Mouse (Mus musculus): ENCODE data around the gene Rrad. TPM values are rescaled to one million over a fixed set of nuclear protein-coding genes. Genes with fewer than 3 reads are reported as not detected.
"Not testable (repeated sequence)": the region's sequence is repeated elsewhere in the genome, so short reads cannot be mapped to it uniquely, and the experiment has no call there.

Rrad gene
- polyA plus RNA-seq (2012; rRNA removed): 21.4 and 22.5 TPM in 2 replicates
- polyA plus RNA-seq (2014; fragmentation: Nextera tagmentation; extraction: Ambion mirVana): 27.3 and 32.4 TPM in 2 replicates

DNA sequence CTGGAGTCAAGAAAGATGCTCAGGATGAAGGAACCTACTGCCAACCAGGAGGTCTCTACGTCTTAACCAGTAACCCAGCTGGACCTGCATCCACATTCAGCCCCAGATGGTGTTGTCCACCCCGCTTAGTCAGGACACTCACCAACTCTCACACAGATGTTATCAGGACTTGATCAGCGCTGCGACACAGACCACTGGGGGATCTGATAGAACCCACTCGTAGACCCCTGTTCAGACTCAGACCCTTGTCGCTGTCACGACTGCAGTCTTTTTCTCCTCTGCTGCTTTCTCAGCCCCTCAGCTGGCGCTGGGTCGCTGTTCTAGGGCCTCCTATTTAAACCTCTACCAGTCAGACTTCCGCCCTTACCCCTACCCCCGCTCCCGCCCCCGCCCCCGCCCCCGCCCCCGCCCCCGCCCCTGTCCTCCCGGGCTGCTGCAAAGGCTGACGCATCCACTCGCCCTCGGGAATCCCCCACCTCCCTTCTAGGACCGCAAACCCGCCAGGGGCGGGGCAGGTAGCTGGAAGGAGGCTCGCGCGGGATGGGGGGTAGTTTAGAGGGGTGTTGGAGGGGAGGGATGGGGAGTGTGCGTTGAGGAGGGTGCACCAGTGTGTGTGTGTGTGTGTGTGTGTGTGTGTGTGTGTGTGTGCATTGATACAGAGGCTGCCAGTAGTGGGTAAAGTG lies at the start of gene Rrad:
Gene Rrad, minus strand, starts transcription at position 347 of the 683 bp plus-strand sequence.
- peak; percentile 72 for ATAC-seq (ENCODE audit: low FRiP score, low read depth)

DNA sequence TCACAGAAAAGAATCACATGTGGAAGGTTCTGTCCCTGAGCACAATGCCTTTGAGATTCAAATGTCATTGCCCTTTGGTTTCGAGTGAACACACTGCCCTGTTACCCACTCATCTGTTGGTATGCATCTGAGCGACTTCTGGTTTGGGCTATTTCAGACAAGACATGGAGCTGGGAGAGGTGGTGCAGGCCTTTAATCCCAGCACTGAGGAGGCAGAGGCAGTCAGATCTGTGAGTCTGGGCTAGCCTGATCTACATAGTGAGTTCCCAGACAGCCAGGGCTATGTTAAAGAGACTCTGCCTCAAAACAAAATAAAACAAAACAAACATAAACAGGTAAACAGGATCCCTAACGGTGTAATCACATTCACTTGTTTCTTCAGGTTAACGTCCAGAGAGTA lies 24.5 kb upstream of the Rrad start:
- no peaks in the 10 kb centered on the region for H3K27me3 ChIP-seq (ENCODE audit: control insufficient read depth, insufficient read depth, low read length)
- ATAC-seq (ENCODE audit: low FRiP score, low read depth) (no peak), DNase-seq (ENCODE audit: low spot score) (no peak)
- no peak for TF ChIP-seq POLR2A (IDR thresholded peaks at IDR 0.05; ENCODE audit: borderline replicate concordance, extremely low read depth, insufficient read depth, insufficient read length)
- no peak overlapping the region for H3K4me3 ChIP-seq (replicated peaks; ENCODE audit: low read length)
- H3K4me2 ChIP-seq (replicated peaks; ENCODE audit: low read depth, low read length, severe bottlenecking): no peak overlapping the region
- no peak overlapping the region for H3K27ac ChIP-seq (replicated peaks; ENCODE audit: low read depth, low read length)
- H3K36me3 ChIP-seq (ENCODE audit: control insufficient read depth, insufficient read depth, low read length): no peaks in the 10 kb centered on the region
- no peak overlapping the region for H3K9ac ChIP-seq (ENCODE audit: low read depth, low read length, severe bottlenecking)
- H3K4me1 ChIP-seq (ENCODE audit: control insufficient read depth, insufficient read depth, low read length): no peaks in the 10 kb centered on the region
- 66% methylated on average over 4 of the region's 4 CpGs for WGBS
- H3K9me3 ChIP-seq (ENCODE audit: control insufficient read depth, low read length): no peaks in the 10 kb centered on the region

More for the DNA sequence above, at the start of gene Rrad:
- peak; percentile 57 for DNase-seq (ENCODE audit: low spot score)
- no peaks in the 10 kb centered on the region for H3K9me3 ChIP-seq (ENCODE audit: control insufficient read depth, low read length)
- peaks cover 6% of the 10 kb centered on the region; the same call in 1 of the 2 replicates for H3K27me3 ChIP-seq (ENCODE audit: control insufficient read depth, insufficient read depth, low read length)
- H3K4me1 ChIP-seq (ENCODE audit: control insufficient read depth, insufficient read depth, low read length): peaks cover 22% of the 10 kb centered on the region; the same call in 1 of the 2 replicates
- H3K4me2 ChIP-seq (replicated peaks; ENCODE audit: low read depth, low read length, severe bottlenecking): peak within 1 kb of the TSS; percentile 69
- 0 out of 2 replicates have a peak, but pooled peaks cover 4% of the 10 kb centered on the region for H3K36me3 ChIP-seq (ENCODE audit: control insufficient read depth, insufficient read depth, low read length)
- peak within 1 kb of the TSS; percentile 41 for H3K4me3 ChIP-seq (replicated peaks; ENCODE audit: low read length)
- WGBS: 2% methylated on average over 24 of the region's 28 CpGs
- peak within 1 kb of the TSS; percentile 50 for H3K9ac ChIP-seq (ENCODE audit: low read depth, low read length, severe bottlenecking)
- TF ChIP-seq POLR2A (IDR thresholded peaks at IDR 0.05; ENCODE audit: borderline replicate concordance, extremely low read depth, insufficient read depth, insufficient read length): no peak
- 0 out of 2 replicates have a peak within 1 kb of the TSS, but pooled peaks have one; percentile 38 for H3K27ac ChIP-seq (replicated peaks; ENCODE audit: low read depth, low read length)

DNA sequence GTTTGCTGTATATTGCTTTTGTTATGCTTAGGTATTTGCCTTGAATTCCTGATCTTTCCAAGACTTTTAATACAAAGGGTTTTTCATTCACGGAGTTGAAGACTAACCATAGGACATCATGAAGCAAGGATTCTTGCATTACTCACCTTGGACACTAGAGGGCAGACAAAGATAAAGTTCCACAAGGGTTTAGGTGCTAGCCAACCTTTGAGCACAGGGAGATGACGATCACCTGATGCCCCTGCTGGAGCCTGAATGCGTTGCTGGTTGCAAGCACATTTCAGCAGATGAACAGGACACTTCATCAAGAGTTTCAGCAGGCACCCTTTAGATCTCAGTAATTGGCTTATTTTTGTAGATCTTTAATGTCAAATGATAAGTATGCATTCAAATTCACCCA lies 23.9 kb upstream of the Rrad start:
- Histone ChIP-seq H3K9ac (ENCODE audit: low read depth, low read length, severe bottlenecking) (no peak overlapping the region), H3K4me3 (replicated peaks; ENCODE audit: low read length) (no peak overlapping the region), H3K27me3 (ENCODE audit: control insufficient read depth, insufficient read depth, low read length) (no peaks in the 10 kb centered on the region), H3K36me3 (ENCODE audit: control insufficient read depth, insufficient read depth, low read length) (no peaks in the 10 kb centered on the region), H3K4me2 (replicated peaks; ENCODE audit: low read depth, low read length, severe bottlenecking) (no peak overlapping the region), H3K9me3 (ENCODE audit: control insufficient read depth, low read length) (no peaks in the 10 kb centered on the region), H3K4me1 (ENCODE audit: control insufficient read depth, insufficient read depth, low read length) (no peaks in the 10 kb centered on the region), H3K27ac (replicated peaks; ENCODE audit: low read depth, low read length) (no peak overlapping the region)
- ATAC-seq (ENCODE audit: low FRiP score, low read depth) (peak; percentile 47), DNase-seq (ENCODE audit: low spot score) (peak; percentile 93)
- no peak for TF ChIP-seq POLR2A (IDR thresholded peaks at IDR 0.05; ENCODE audit: borderline replicate concordance, extremely low read depth, insufficient read depth, insufficient read length)
- WGBS: 2% methylated on average over 3 of the region's 3 CpGs

DNA sequence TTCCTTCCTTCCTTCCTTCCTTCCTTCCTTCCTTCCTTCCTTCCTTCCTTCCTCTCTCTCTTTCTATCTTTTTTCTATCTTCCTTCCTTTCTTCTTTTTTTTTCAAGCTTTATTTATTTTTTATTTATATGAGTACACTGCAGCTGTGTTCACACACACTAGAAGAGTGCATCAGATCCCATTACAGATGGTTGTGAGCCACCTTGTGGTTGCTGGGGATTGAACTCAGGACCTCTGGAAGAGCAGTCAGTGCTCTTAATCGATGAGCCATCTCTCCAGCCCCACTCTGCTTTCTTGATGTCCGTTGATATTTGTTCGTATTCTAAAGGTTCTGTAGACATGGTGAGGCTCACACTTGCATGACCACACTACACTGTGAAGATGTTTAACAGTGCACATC lies 13.1 kb upstream of the Rrad start:
- H3K27me3 ChIP-seq (ENCODE audit: control insufficient read depth, insufficient read depth, low read length); DNase-seq (ENCODE audit: low spot score); H3K4me2 ChIP-seq (replicated peaks; ENCODE audit: low read depth, low read length, severe bottlenecking); ATAC-seq (ENCODE audit: low FRiP score, low read depth); H3K4me3 ChIP-seq (replicated peaks; ENCODE audit: low read length); H3K36me3 ChIP-seq (ENCODE audit: control insufficient read depth, insufficient read depth, low read length); H3K9me3 ChIP-seq (ENCODE audit: control insufficient read depth, low read length); H3K27ac ChIP-seq (replicated peaks; ENCODE audit: low read depth, low read length); H3K9ac ChIP-seq (ENCODE audit: low read depth, low read length, severe bottlenecking): not testable (repeated sequence)
- WGBS: 70% methylated on average over 3 of the region's 3 CpGs
- peaks cover 14% of the 10 kb centered on the region for H3K4me1 ChIP-seq (ENCODE audit: control insufficient read depth, insufficient read depth, low read length)

GRCm38 (mm10) chr8:104642324-104642654 lies 11.2 kb upstream of the Rrad start:
- no peaks in the 10 kb centered on the region for H3K9me3 ChIP-seq (ENCODE audit: control insufficient read depth, low read length)
- WGBS: 80% methylated on average over 6 of the region's 6 CpGs
- TF ChIP-seq POLR2A (IDR thresholded peaks at IDR 0.05; ENCODE audit: borderline replicate concordance, extremely low read depth, insufficient read depth, insufficient read length): no peak
- H3K27me3 ChIP-seq (ENCODE audit: control insufficient read depth, insufficient read depth, low read length): no peaks in the 10 kb centered on the region
- no peak for DNase-seq (ENCODE audit: low spot score)
- no peak for ATAC-seq (ENCODE audit: low FRiP score, low read depth)
- H3K4me1 ChIP-seq (ENCODE audit: control insufficient read depth, insufficient read depth, low read length): peaks cover 14% of the 10 kb centered on the region
- peak overlapping the region; percentile 88 for H3K4me2 ChIP-seq (replicated peaks; ENCODE audit: low read depth, low read length, severe bottlenecking)
- H3K27ac ChIP-seq (replicated peaks; ENCODE audit: low read depth, low read length): no peak overlapping the region
- H3K9ac ChIP-seq (ENCODE audit: low read depth, low read length, severe bottlenecking): peak overlapping the region; percentile 71
- H3K4me3 ChIP-seq (replicated peaks; ENCODE audit: low read length): peak overlapping the region; percentile 87
- peaks cover 15% of the 10 kb centered on the region for H3K36me3 ChIP-seq (ENCODE audit: control insufficient read depth, insufficient read depth, low read length)

Measured in limb, embryonic 14.5 days (tissue).